Mouse (Mus musculus) olfactory bulb, adult 2 months (tissue): ENCODE results near the gene Tmem127. TPM values are rescaled to one million over a fixed set of nuclear protein-coding genes. Genes with fewer than 3 reads are reported as not detected.
A peak's percentile ranks its signal among the peaks of the same experiment; 100 is the strongest.
"Not testable (repeated sequence)": the region's sequence is repeated elsewhere in the genome, so short reads cannot be mapped to it uniquely, and the experiment has no call there.

ENCODE experiments used
- H3K27ac ChIP-seq: fragments of 200-500 bp; 2 replicates; pipeline ENCODE4 v1.5.1; 2012; ENCODE audit warnings: low read depth, low read length; ENCODE audit not compliant: insufficient read depth
- H3K4me1 ChIP-seq: fragments of 200-500 bp; 2 replicates; pipeline ENCODE4 v1.6.1; 2012; ENCODE audit warnings: low read length; ENCODE audit not compliant: control insufficient read depth, insufficient read depth
- H3K4me3 ChIP-seq: fragments of 200-500 bp; 2 replicates; pipeline ENCODE4 v1.5.1; 2012; ENCODE audit warnings: mild to moderate bottlenecking, low read depth, low read length, moderate library complexity; ENCODE audit not compliant: insufficient read depth
- CTCF ChIP-seq: fragments of 200-500 bp; IDR thresholded peaks from 2 replicates; pipeline ENCODE4 v1.5.1; 2012; ENCODE audit warnings: low read depth, mild to moderate bottlenecking, low read length, moderate library complexity; ENCODE audit not compliant: insufficient read depth
- POLR2A ChIP-seq: fragments of 200-500 bp; IDR thresholded peaks from 2 replicates; pipeline ENCODE4 v1.6.1; 2012; ENCODE audit warnings: mild to moderate bottlenecking, low read depth, low read length, moderate library complexity; ENCODE audit not compliant: insufficient read depth
- WGBS: fragments of 180-500 bp; shearing (Covaris S2); methylation state at CpG from one replicate; pipeline ENCODE4 v1.1.7; 2018; 5-methylcytosine and 5-hydroxymethylcytosine counted together
- polyA plus RNA-seq: library from polyadenylated mRNA; stranded (reverse); fragments of >200 nt; gene quantifications from 2 replicates; pipeline ENCODE4 v1.2.4, GENCODE M21; 2012; ENCODE audit warnings: low replicate concordance; ENCODE audit not compliant: missing spikeins, insufficient read depth, insufficient read length

The Tmem127 gene
- polyA plus RNA-seq, 1 experiment, result not detected

GRCm38 (mm10) chr2:127255294-127255693, 7.6 kb downstream of the Tmem127 start:
- peaks cover 6% of the 10 kb centered on the region for H3K4me1 ChIP-seq
- no peak overlapping the region for H3K4me3 ChIP-seq
- no peak overlapping the region for H3K27ac ChIP-seq
- TF ChIP-seq POLR2A, result no peak
- TF ChIP-seq CTCF, result no peak
- WGBS, result 82% methylated on average over 6 of the region's 6 CpGs

- TF ChIP-seq POLR2A (no peak), CTCF (no peak)
- Histone ChIP-seq H3K27ac (no peak overlapping the region), H3K4me1 (no peaks in the 10 kb centered on the region), H3K4me3 (no peak overlapping the region)
- WGBS, result 78% methylated on average over 5 of the region's 5 CpGs
Measured at GRCm38 (mm10) chr2:127259340-127259739, 11.6 kb downstream of the Tmem127 start.

DNA sequence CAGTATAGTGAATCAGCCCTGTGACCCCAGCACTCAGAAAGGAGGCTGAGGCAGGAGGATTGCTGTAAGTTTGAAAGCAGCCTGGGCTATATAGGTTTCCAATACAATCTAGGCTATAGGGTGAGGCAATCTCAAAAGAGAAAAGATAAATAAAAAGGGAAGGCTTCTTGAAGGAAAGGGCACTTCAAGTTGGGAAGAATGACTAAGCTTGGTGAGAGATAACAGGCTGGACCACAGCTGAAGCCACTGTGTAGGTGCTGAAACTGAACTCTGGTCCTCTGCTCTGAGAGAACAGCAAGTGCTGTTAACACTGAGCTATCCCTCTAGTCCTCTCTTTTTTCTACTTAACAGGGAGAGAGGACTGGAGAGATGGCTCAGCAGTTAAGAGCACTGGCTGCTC, 14.8 kb downstream of the Tmem127 start:
- H3K4me1 ChIP-seq, result no peaks in the 10 kb centered on the region
- no peak overlapping the region for H3K4me3 ChIP-seq
- TF ChIP-seq POLR2A, result no peak
- no peak for TF ChIP-seq CTCF
- H3K27ac ChIP-seq, result no peak overlapping the region

GRCm38 (mm10) chr2:127267854-127268253, 20.1 kb downstream of the Tmem127 start:
- TF ChIP-seq CTCF (no peak), POLR2A (no peak)
- peaks cover 4% of the 10 kb centered on the region; the same call in 1 of the 2 replicates for H3K4me1 ChIP-seq

GRCm38 (mm10) chr2:127269491-127270299, 22.0 kb downstream of the Tmem127 start, which contains the start of gene Stard7:
Gene Stard7 (plus strand): TSS chr2:127270218.
- H3K4me3 ChIP-seq, result peak within 1 kb of the TSS; percentile 87
- peaks cover 9% of the 10 kb centered on the region; the same call in 1 of the 2 replicates for H3K4me1 ChIP-seq
- H3K27ac ChIP-seq, result peak within 1 kb of the TSS; percentile 80
- TF ChIP-seq POLR2A, result peak; percentile 44; the same call in 1 of the 2 replicates
- TF ChIP-seq CTCF, result no peak
- under 1% methylated on average over 49 of the region's 49 CpGs for WGBS

More at GRCm38 (mm10) chr2:127267854-127268253, 20.1 kb downstream of the Tmem127 start:
- WGBS, result 29% methylated on average over 4 of the region's 4 CpGs
- Histone ChIP-seq H3K4me3 (no peak overlapping the region), H3K27ac (no peak overlapping the region)

DNA sequence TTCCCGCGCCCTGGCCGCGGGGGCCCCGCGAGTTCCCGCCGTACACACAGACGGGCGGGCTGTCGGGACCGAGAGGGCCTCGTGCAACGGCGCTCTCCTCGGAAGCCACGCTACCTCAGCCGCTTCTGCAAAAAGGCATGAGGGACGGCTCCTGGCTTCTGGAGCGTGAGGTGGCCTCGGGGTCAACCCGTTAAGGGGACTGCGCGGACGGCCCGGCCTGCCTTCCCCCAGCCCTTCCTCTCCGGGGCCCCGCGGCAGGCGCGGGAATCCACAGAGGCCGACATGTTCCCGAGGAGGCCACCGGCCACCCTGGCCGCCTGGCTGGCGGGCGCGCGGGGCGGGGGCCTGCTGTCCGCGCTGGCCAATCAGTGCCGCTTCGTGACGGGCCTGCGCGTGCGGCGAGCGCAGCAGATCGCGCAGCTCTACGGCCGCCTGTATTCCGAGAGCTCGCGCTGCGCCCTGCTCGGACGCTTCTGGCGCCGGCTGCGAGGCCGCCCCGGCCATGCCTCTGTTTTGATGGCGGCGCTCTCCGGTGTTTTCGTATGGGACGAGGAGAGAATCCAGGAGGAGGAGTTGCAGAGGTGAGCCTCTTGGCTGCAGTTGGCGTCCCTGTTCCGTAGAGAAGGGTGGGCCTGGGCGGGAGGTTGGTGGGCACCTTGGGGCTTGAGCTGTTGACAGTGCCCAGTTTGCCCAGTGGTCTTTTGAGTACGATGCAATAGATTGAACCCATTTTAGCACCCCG, 22.8 kb downstream of the Tmem127 start:
- H3K4me1 ChIP-seq, result peaks cover 9% of the 10 kb centered on the region; the same call in 1 of the 2 replicates
- WGBS, result under 1% methylated on average over 75 of the region's 75 CpGs
- TF ChIP-seq POLR2A (no peak; the same call in 1 of the 2 replicates), CTCF (no peak)
- H3K4me3 ChIP-seq, result peak overlapping the region; percentile 87
- H3K27ac ChIP-seq, result peak overlapping the region; percentile 80

- no peak for TF ChIP-seq CTCF
- no peak for TF ChIP-seq POLR2A
- peak overlapping the region; percentile 87 for H3K4me3 ChIP-seq
- 0 out of 2 replicates have a peak overlapping the region, but pooled peaks have one; percentile 6 for H3K27ac ChIP-seq
- H3K4me1 ChIP-seq, result peaks cover 9% of the 10 kb centered on the region; the same call in 1 of the 2 replicates
- WGBS, result 2% methylated on average over 8 of the region's 8 CpGs
Measured at GRCm38 (mm10) chr2:127271042-127271515, 23.4 kb downstream of the Tmem127 start.

- not testable (repeated sequence) for H3K4me1 ChIP-seq, H3K27ac ChIP-seq, H3K4me3 ChIP-seq
- WGBS, result 87% methylated on average over 4 of the region's 4 CpGs
Measured at GRCm38 (mm10) chr2:127272049-127272448, 24.3 kb downstream of the Tmem127 start.

- H3K27ac ChIP-seq, result no peak overlapping the region
- no peak for TF ChIP-seq CTCF
- no peak for TF ChIP-seq POLR2A
- no peak overlapping the region for H3K4me3 ChIP-seq
- H3K4me1 ChIP-seq, result peaks cover 9% of the 10 kb centered on the region; the same call in 1 of the 2 replicates
- WGBS, result 98% methylated on average over 3 of the region's 3 CpGs
Measured at GRCm38 (mm10) chr2:127272806-127273205, 25.1 kb downstream of the Tmem127 start.
